ENCODE assay signal across 9 mouse cellular contexts in the genomic region with DNA sequence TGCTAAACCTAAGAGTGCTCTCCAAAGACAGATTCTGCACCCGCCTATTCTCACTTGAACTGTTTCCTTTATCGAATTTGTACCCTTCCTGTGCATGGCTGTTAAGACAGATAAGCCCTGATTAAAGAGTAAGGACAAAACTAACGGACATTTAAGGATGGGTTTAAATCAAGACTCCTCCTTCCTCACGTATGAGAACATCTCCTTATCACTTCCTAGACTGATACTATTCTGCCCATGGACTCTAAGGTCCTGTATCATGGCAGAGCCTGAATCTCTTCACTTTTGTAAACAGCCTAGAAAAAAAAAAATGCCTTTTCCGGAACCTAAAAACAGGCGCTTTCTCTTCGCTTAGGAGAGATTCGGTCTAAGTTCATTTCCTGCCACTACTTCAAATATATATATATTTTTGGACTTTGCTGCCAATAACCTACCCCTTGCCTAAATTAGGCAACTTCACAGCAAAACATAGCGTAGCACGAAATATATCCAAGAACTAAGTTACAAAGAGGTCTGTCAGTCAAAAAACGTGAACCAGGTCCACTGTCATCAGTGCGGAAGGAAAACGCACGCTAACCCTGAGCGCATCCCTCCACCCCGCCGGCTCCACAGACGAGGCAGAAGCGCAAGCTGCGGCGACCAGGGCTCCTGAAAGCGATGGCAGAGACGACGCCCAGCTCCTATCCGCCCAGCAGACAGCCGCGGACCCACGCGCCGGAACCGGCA. TPM values are rescaled to one million over a fixed set of nuclear protein-coding genes. Genes with fewer than 3 reads are reported as not detected.
DNase-seq lines count a peak whose midpoint lies in the region; ATAC-seq and TF ChIP-seq lines count a peak whose summit lies in the region.
"Had no signal": no experiment of that assay in that cellular context is flagged by ENCODE, and none has a peak within 500 bp of the region (broad histone marks: within the 10 kb centered on the region; RNA-seq: fewer than 3 reads in every experiment).

No protein-coding gene starts in this region.

- no peak overlapping the region for H3K27ac ChIP-seq in embryonic fibroblast, embryonic 13.5 days (ENCODE audit: insufficient read depth, low read length)
- no peak overlapping the region for H3K27ac ChIP-seq in limb, embryonic 14.5 days (replicated peaks; ENCODE audit: low read depth, low read length)
- no peak overlapping the region for H3K27ac ChIP-seq in stomach, embryonic 15.5 days

- intact Hi-C loops in left cerebral cortex, postnatal 14 days (cut with DNase I) = loop anchor here (5.0 to 10.0 kb wide), 3 partner anchors 39 to 368 kb away; partner anchors contain the start of genes Cmas, Ldhb and Pyroxd1

- H3K9me3 ChIP-seq in limb, embryonic 14.5 days (ENCODE audit: control insufficient read depth, low read length) = no peaks in the 10 kb centered on the region
- H3K9me3 ChIP-seq in stomach, embryonic 15.5 days = no peaks in the 10 kb centered on the region

- 0 out of 2 replicates have a peak, but pooled peaks cover 5% of the 10 kb centered on the region for H3K36me3 ChIP-seq in limb, embryonic 14.5 days (ENCODE audit: control insufficient read depth, insufficient read depth, low read length)
- H3K36me3 ChIP-seq in stomach, embryonic 15.5 days = no peaks in the 10 kb centered on the region

- no peak; the same call in none of the 2 replicates for TF ChIP-seq POLR2A in embryonic fibroblast, embryonic 13.5 days (IDR thresholded peaks at IDR 0.05; ENCODE audit: low read depth, low read length)
- no peak for TF ChIP-seq POLR2A in limb, embryonic 14.5 days (IDR thresholded peaks at IDR 0.05; ENCODE audit: borderline replicate concordance, extremely low read depth, insufficient read depth, insufficient read length)

- peak overlapping the region; percentile 72 for H3K4me2 ChIP-seq in limb, embryonic 14.5 days (replicated peaks; ENCODE audit: low read depth, low read length, severe bottlenecking)
- peak overlapping the region; percentile 69 for H3K4me2 ChIP-seq in stomach, embryonic 15.5 days

- WGBS in limb, embryonic 14.5 days = 6% methylated on average over 31 of the region's 31 CpGs
- 4% methylated on average over 31 of the region's 31 CpGs for WGBS in stomach, embryonic 15.5 days

- peak overlapping the region; percentile 60 for H3K9ac ChIP-seq in limb, embryonic 14.5 days (ENCODE audit: low read depth, low read length, severe bottlenecking)
- H3K9ac ChIP-seq in stomach, embryonic 15.5 days = peak overlapping the region; percentile 44

- peak overlapping the region; percentile 89 for H3K4me3 ChIP-seq in embryonic fibroblast, embryonic 13.5 days (ENCODE audit: insufficient read depth, low read length)
- H3K4me3 ChIP-seq in limb, embryonic 14.5 days (replicated peaks; ENCODE audit: low read length) = peak overlapping the region; percentile 98
- H3K4me3 ChIP-seq in stomach, embryonic 15.5 days (replicated peaks) = peak overlapping the region; percentile 99

- peaks cover 11% of the 10 kb centered on the region for H3K4me1 ChIP-seq in embryonic fibroblast, embryonic 13.5 days (ENCODE audit: control insufficient read depth, insufficient read depth, low read length)
- peaks cover 17% of the 10 kb centered on the region for H3K4me1 ChIP-seq in limb, embryonic 14.5 days (ENCODE audit: control insufficient read depth, insufficient read depth, low read length)
- H3K4me1 ChIP-seq in stomach, embryonic 15.5 days = peaks cover 12% of the 10 kb centered on the region; the same call in 1 of the 2 replicates

- no peak for TF ChIP-seq CTCF in embryonic fibroblast, embryonic 13.5 days (IDR thresholded peaks at IDR 0.05; ENCODE audit: borderline replicate concordance, insufficient read depth, low read length)

- peak; percentile 3 for DNase-seq in retina, postnatal 1 day
- DNase-seq in retina, embryonic 14.5 days (ENCODE audit: low spot score) = no peak
- DNase-seq in limb, embryonic 14.5 days (ENCODE audit: low spot score) = no peak
- no peak for DNase-seq in left cerebral cortex, postnatal 14 days (ENCODE audit: low spot score in 2 of 2)
- DNase-seq in thymus, postnatal 4 days = no peak
- DNase-seq in thymus, postnatal 14 days = no peak

- ATAC-seq in limb, embryonic 14.5 days (ENCODE audit: low FRiP score, low read depth) = peak; percentile 60
- peak; percentile 71 for ATAC-seq in stomach, embryonic 15.5 days (ENCODE audit: insufficient read depth, low FRiP score, low read depth)

- H3K27me3 ChIP-seq in limb, embryonic 14.5 days (ENCODE audit: control insufficient read depth, insufficient read depth, low read length) = no peaks in the 10 kb centered on the region
- H3K27me3 ChIP-seq in stomach, embryonic 15.5 days (replicated peaks) = no peaks in the 10 kb centered on the region

RNA-seq across cellular contexts. Expression of gene Recql, which starts 0.4 kb away (rescaled TPM):
- polyA plus RNA-seq in embryonic fibroblast, embryonic 13.5 days (2011; ENCODE audit: insufficient read length, low read depth, missing spikeins) = 28.2 and 36.2 TPM in 2 replicates
- 23.0 and 23.9 TPM in 2 replicates for polyA plus RNA-seq in limb, embryonic 14.5 days (2012; rRNA removed)
- 25.7 and 26.7 TPM in 2 replicates for polyA plus RNA-seq in limb, embryonic 14.5 days (2014; fragmentation: Nextera tagmentation; extraction: Ambion mirVana)
- 22.3 and 24.2 TPM in 2 replicates for polyA plus RNA-seq in stomach, embryonic 15.5 days (2015; fragmentation: Nextera tagmentation; extraction: Ambion mirVana)
- total RNA-seq in left cerebral cortex, postnatal 14 days (2021) = 10 to 100 TPM; 18.6 to 20.2 TPM

RNA-seq across cellular contexts. Expression of gene Golt1b, which starts 0.6 kb away (rescaled TPM):
- polyA plus RNA-seq in embryonic fibroblast, embryonic 13.5 days (2011; ENCODE audit: insufficient read length, low read depth, missing spikeins) = 78.3 and 88.1 TPM in 2 replicates
- polyA plus RNA-seq in limb, embryonic 14.5 days (2012; rRNA removed) = 39.3 and 41.0 TPM in 2 replicates
- 136 and 142 TPM in 2 replicates for polyA plus RNA-seq in limb, embryonic 14.5 days (2014; fragmentation: Nextera tagmentation; extraction: Ambion mirVana)
- polyA plus RNA-seq in stomach, embryonic 15.5 days (2015; fragmentation: Nextera tagmentation; extraction: Ambion mirVana) = 84.0 and 85.2 TPM in 2 replicates
- 10 to 100 TPM; 29.0 to 29.5 TPM for total RNA-seq in left cerebral cortex, postnatal 14 days (2021)

RNA-seq across cellular contexts. Expression of gene Spx, which starts 26.8 kb away (rescaled TPM):
- polyA plus RNA-seq in embryonic fibroblast, embryonic 13.5 days (2011; ENCODE audit: insufficient read length, low read depth, missing spikeins) = 1.6 and 2.6 TPM in 2 replicates
- polyA plus RNA-seq in limb, embryonic 14.5 days (2012; rRNA removed) = 8.0 and 8.4 TPM in 2 replicates
- polyA plus RNA-seq in limb, embryonic 14.5 days (2014; fragmentation: Nextera tagmentation; extraction: Ambion mirVana) = 0.59 and 1.6 TPM in 2 replicates
- polyA plus RNA-seq in stomach, embryonic 15.5 days (2015; fragmentation: Nextera tagmentation; extraction: Ambion mirVana) = 0.36 and 0.45 TPM in 2 replicates
- 1 to 10 TPM in 1 of 2 experiments, under 1 TPM in 1; 0.92 to 2.1 TPM for total RNA-seq in left cerebral cortex, postnatal 14 days (2021)
- total RNA-seq: gastrocnemius, postnatal 36 days had no signal

RNA-seq across cellular contexts. Expression of gene Pyroxd1, which starts 41.0 kb away (rescaled TPM):
- 15.3 and 17.8 TPM in 2 replicates for polyA plus RNA-seq in embryonic fibroblast, embryonic 13.5 days (2011; ENCODE audit: insufficient read length, low read depth, missing spikeins)
- 8.0 and 9.7 TPM in 2 replicates for polyA plus RNA-seq in limb, embryonic 14.5 days (2012; rRNA removed)
- 15.1 and 15.7 TPM in 2 replicates for polyA plus RNA-seq in limb, embryonic 14.5 days (2014; fragmentation: Nextera tagmentation; extraction: Ambion mirVana)
- polyA plus RNA-seq in stomach, embryonic 15.5 days (2015; fragmentation: Nextera tagmentation; extraction: Ambion mirVana) = 17.1 TPM in 2 replicates
- 10 to 100 TPM; 11.0 to 15.8 TPM for total RNA-seq in left cerebral cortex, postnatal 14 days (2021)
